Mouse (Mus musculus): Measurements from ENCODE around the gene Il22ra1. TPM values are rescaled to one million over a fixed set of nuclear protein-coding genes. Genes with fewer than 3 reads are reported as not detected.
A peak's percentile ranks its signal among the peaks of the same experiment; 100 is the strongest.

Gene Il22ra1
- total RNA-seq, 2 experiments from 2014 or later = 0.42 to 0.70 TPM

DNA sequence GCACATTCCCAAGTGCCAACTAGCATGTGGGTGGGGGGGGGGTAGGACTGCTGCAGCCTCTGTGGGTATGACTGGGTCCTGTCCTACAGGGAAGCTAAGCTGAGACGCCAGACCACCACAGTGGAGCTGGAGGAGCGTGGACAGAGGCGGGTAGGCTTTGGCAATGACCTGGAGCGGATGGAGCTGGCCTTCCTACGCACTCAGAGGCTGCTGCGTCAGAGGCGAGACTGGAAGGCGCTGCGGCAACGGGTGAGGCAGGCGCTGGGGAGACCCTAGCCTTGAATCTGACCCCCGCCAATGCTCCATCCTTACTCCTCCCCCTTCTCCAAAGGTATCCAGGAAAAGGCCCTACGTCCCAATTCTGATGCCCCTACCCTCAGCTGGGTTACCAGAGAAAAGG lies 36.7 kb downstream of the Il22ra1 start:
- DNase-seq (ENCODE audit: low spot score in 2 of 2) = no peak
- intact Hi-C loops (cut with DNase I) = loop anchor here (5.0 kb wide), 2 partner anchors 57 to 82 kb away; no protein-coding TSS in a partner anchor

- intact Hi-C loops (cut with DNase I) = loop anchor here (5.0 kb wide), 2 partner anchors 58 to 83 kb away; no protein-coding TSS in a partner anchor
- DNase-seq (ENCODE audit: low spot score in 2 of 2) = no peak
Measured at GRCm38 (mm10) chr4:135765707-135766106, 37.7 kb downstream of the Il22ra1 start.

- intact Hi-C loops (cut with DNase I) = loop anchor here (5.0 kb wide), 2 partner anchors 60 to 85 kb away; no protein-coding TSS in a partner anchor
- no peak for DNase-seq (ENCODE audit: low spot score in 2 of 2)
Measured at GRCm38 (mm10) chr4:135766976-135767375, 39.0 kb downstream of the Il22ra1 start.

DNA sequence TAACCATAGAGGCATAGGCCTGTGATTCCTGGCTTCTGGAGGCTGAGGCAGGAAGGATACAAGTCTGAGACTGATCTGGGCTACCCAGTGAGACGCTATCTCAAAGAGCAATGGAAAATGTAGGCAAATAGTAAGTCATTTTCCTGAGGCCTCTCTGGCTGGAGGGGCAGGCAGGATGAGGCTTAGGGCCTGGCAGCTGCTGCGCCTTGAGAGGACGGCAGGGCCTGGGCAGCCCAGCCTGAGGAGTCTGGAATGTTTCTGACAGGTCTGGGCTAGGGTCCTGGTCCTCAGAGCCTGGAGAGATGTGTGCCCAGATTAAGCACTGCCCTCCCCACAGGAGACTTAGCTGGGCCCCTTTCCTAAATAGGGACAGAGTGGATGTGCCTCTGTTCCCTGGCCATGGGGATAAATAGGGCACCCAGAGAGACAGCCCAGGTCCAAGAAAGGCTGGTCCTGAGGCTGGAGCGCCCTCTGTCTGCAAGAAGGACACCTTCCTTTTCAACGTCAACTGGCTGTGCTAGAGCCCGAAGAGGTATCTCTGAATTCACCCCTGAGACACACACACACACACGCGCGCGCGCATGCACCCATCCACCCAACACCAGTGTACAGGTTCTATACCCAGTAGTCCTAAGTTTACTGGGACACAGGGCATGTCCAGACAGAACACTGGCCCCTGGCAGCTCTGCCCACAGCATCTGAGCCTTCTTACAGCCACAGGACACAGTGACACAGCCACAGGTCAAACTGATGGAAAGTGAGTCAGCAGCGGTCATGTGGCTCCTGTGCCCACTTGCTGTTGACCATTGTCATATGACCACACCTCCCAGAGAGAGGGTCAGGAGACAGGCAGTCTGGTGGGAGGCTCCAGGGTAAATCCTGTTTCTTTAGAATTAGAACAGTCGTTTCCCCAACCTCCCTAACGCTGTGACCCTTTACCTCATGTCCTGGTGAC lies 40.9 kb downstream of the Il22ra1 start:
- DNase-seq (ENCODE audit: low spot score in 2 of 2) = peak; percentile 22 to 26
- intact Hi-C loops (cut with DNase I) = loop anchor here (5.0 kb wide), 2 partner anchors 62 to 87 kb away; no protein-coding TSS in a partner anchor

GRCm38 (mm10) chr4:135770611-135771305 lies 42.8 kb downstream of the Il22ra1 start:
- no peak for DNase-seq (ENCODE audit: low spot score in 2 of 2)
- intact Hi-C loops (cut with DNase I) = no loop called here

DNA sequence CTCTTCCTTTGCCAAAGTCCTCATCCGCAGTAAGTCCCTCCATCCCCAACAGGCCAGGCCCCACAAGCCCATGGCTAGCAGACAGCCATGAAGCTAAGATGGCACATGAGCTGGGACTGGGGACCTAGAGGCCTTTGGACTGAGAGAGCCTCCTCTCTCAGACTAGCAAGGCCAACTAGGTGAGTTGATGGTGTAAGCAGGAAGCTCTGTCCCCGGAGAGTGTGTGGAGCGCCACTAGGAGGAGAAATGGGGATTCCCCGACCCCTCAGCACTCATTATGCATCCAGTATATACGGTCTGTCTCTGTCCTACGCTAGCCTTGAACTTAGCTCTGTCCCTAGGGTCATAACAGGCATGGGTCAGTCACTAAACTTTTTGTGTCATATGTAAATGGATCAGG lies 43.6 kb downstream of the Il22ra1 start:
- no peak for DNase-seq (ENCODE audit: low spot score in 2 of 2)
- intact Hi-C loops (cut with DNase I) = no loop called here

DNA sequence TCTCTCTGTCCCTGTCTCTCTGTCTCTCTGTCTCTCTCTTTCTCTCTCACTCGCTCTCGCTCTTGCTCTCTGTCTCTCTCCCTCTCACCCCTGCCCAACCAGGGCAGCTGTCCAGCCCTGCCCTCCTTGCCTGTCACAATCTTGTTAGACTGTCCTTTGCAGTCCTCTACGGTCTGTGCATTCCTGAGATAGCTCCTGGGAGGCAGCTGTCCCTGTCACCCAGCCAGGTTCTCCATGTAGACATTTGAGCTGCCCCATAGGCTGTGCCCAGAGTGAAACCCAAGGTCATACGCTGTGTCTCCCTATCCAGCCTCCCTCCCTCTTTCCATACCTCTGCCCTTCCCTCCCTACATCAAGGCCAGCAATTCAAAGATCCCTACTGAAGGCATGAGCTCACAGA lies 44.7 kb downstream of the Il22ra1 start:
- intact Hi-C loops (cut with DNase I) = no loop called here
- DNase-seq (ENCODE audit: low spot score in 2 of 2) = no peak

- intact Hi-C loops (cut with DNase I) = no loop called here
- no peak for DNase-seq (ENCODE audit: low spot score in 2 of 2)
Measured at GRCm38 (mm10) chr4:135774496-135774895, 46.5 kb downstream of the Il22ra1 start.

DNA sequence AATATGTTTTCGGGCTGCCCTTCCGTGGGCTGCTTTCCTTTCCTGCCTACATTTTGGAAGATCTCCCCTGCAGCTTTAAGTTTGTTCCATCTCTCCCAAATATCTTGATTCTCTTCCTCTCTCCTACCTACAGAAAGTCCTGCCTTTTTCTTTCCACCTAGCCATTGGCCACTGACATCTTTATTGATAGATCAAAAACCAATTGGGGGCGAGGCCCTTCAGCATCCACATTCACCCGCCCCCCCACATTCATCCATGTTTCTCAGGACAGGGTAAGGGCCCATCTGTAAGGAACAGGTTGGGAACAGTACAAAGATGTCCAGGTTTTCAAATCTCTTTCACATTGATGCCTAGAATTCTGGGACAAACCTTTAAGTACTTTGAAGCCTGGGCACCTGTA lies 48.9 kb downstream of the Il22ra1 start:
- intact Hi-C loops (cut with DNase I) = no loop called here
- no peak for DNase-seq (ENCODE audit: low spot score in 2 of 2)

- DNase-seq (ENCODE audit: low spot score in 2 of 2) = no peak
- intact Hi-C loops (cut with DNase I) = no loop called here
Measured at GRCm38 (mm10) chr4:135779661-135780060, 51.7 kb downstream of the Il22ra1 start.

DNA sequence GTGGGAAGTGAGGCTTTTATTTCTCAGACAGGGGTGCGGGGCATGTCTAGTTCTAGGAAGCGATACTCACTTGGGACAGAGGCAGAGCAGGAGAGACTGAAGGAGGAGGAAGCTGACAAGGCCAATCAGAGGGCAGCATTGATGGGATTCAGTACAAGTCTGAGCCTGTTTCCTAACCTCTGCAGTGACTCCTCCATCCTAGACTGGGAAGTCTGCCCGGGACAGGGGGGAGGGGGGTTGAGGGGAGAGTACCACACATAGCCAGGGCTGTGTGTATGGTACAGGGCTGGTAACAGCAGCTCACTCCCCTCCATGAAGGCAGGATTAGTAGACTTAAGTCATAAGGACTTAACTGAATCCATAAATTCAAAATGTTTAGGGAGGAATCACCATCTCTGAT lies 52.3 kb downstream of the Il22ra1 start:
- DNase-seq (ENCODE audit: low spot score in 2 of 2) = no peak
- intact Hi-C loops (cut with DNase I) = no loop called here

- DNase-seq (ENCODE audit: low spot score in 2 of 2) = no peak
- intact Hi-C loops (cut with DNase I) = no loop called here
Measured at GRCm38 (mm10) chr4:135781304-135781703, 53.3 kb downstream of the Il22ra1 start.

GRCm38 (mm10) chr4:135786581-135786980 lies 58.6 kb downstream of the Il22ra1 start:
- no peak for DNase-seq (ENCODE audit: low spot score in 2 of 2)
- intact Hi-C loops (cut with DNase I) = no loop called here

DNA sequence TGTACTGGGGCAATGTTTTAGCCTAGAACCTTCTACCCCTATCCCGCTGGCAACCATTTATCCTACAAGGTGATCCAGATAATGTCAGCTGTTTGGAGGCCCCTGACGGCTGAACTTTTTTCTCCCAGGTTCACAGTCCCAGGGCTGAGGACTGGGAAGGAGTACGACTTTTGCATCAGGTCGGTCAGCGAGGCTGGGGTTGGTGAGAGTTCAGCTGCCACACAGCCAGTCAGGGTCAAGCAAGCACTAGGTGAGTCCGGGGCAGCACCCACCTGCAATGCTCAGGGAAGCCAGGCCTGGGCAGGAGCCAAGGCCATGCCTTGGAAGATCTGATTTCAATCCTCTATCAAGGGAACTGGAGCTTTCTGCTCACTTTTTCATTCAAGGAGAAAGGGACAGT lies 59.3 kb downstream of the Il22ra1 start:
- intact Hi-C loops (cut with DNase I) = no loop called here
- DNase-seq (ENCODE audit: low spot score in 2 of 2) = no peak

DNA sequence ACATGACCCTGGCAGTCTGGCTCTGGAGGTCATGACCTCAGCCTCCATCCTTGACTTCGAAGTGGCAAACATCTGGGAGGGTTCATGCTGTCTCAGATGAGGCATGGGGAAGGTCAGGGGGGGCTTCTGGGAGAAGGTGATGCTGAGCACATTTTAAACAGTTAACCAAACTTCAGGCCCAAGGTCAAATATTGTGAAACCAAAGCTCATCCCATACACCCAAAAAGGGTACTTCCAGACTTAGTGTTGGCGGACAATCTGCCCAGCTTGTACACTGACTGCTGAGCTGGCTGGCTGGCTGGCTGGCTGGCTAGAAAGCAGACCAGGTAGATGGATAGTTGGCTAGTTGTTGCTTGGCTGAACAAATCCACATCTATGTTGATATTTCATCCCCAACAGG lies 61.2 kb downstream of the Il22ra1 start:
- intact Hi-C loops (cut with DNase I) = no loop called here
- no peak for DNase-seq (ENCODE audit: low spot score in 2 of 2)

- DNase-seq (ENCODE audit: low spot score in 2 of 2) = no peak
- intact Hi-C loops (cut with DNase I) = no loop called here
Measured at GRCm38 (mm10) chr4:135792821-135793220, 64.8 kb downstream of the Il22ra1 start.

GRCm38 (mm10) chr4:135797931-135798330 lies 70.0 kb downstream of the Il22ra1 start:
- DNase-seq (ENCODE audit: low spot score in 2 of 2) = peak; percentile 14 to 32
- intact Hi-C loops (cut with DNase I) = no loop called here

DNA sequence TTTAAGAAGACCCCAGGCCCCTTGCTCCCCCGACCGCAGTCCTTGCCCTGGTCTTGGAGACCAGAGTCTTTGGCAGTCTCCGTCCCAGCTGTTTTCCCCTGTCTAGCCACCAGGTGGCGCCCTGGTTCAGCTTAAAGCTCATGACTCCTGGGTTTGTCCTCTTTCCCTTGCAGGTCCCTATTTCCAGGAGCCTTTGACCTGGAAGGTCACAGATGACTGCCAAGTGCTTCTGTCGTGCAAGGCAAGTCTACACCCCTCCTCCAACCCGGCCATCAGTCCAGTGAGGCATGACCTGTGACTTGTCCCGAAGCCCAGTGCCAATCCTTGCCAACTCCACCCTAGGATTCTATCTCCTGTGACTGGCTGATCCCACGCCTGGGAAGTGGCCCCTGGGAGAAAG lies 73.6 kb downstream of the Il22ra1 start:
- intact Hi-C loops (cut with DNase I) = no loop called here
- peak; percentile 87 to 88 for DNase-seq (ENCODE audit: low spot score in 2 of 2)
